Mouse (Mus musculus): ENCODE measurements at regions not wholly inside any gene's neighbourhood (a gene's known extent, or its start where the extent isn't known, plus 50 kb on each side); places are given as distances from the start of the nearest gene placed in this dataset.

- no peaks in the 10 kb centered on the region for H3K27me3 ChIP-seq (ENCODE audit: control insufficient read depth, insufficient read depth, low read length)
- ATAC-seq (ENCODE audit: low FRiP score) (no peak), DNase-seq (ENCODE audit: low spot score) (no peak)
- H3K4me1 ChIP-seq (replicated peaks; ENCODE audit: control insufficient read depth, insufficient read depth, low read length), result no peaks in the 10 kb centered on the region
- H3K36me3 ChIP-seq (ENCODE audit: control insufficient read depth, insufficient read depth, low read length), result no peaks in the 10 kb centered on the region
- no peak overlapping the region for H3K4me3 ChIP-seq (ENCODE audit: low read depth, low read length)
- no peak overlapping the region for H3K9ac ChIP-seq (ENCODE audit: low read depth, low read length)
- 44% methylated on average over 1 of the region's 1 CpGs for WGBS
- no peak overlapping the region for H3K27ac ChIP-seq (ENCODE audit: low read depth, low read length)
- no peak overlapping the region for H3K4me2 ChIP-seq (replicated peaks; ENCODE audit: low read depth, low read length)
- H3K9me3 ChIP-seq (ENCODE audit: control insufficient read depth, low read length), result no peaks in the 10 kb centered on the region
These were observed 138.2 kb upstream of the Rims1 start for GRCm38 (mm10) chr1:22943995-22944394.

DNA sequence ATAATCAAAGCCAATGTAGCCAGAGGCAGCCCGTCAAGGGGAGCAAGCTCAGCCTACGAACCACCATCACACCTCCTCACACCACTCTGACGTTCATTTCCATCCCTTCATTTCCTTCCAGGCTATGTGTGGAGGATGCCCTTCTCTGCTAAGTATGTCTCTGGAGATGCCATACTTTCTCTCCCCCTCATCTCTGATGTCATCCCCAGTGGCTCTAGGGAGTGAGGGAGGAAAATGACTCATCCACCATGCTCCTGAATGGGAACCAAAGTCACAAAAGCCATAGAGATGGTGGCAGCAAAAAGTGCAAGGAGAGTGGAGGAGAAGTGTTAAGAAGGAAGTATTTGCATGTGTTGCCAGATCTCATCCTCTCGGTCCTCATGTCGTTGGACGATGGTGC lies 134.0 kb upstream of the Rims1 start:
- Histone ChIP-seq H3K27ac (ENCODE audit: low read depth, low read length) (no peak overlapping the region), H3K9ac (ENCODE audit: low read depth, low read length) (no peak overlapping the region), H3K9me3 (ENCODE audit: control insufficient read depth, low read length) (no peaks in the 10 kb centered on the region), H3K36me3 (ENCODE audit: control insufficient read depth, insufficient read depth, low read length) (no peaks in the 10 kb centered on the region), H3K4me2 (replicated peaks; ENCODE audit: low read depth, low read length) (no peak overlapping the region), H3K27me3 (ENCODE audit: control insufficient read depth, insufficient read depth, low read length) (no peaks in the 10 kb centered on the region), H3K4me1 (replicated peaks; ENCODE audit: control insufficient read depth, insufficient read depth, low read length) (no peaks in the 10 kb centered on the region), H3K4me3 (ENCODE audit: low read depth, low read length) (no peak overlapping the region)
- ATAC-seq (ENCODE audit: low FRiP score), result no peak
- DNase-seq (ENCODE audit: low spot score), result no peak
- WGBS, result 93% methylated on average over 6 of the region's 6 CpGs

DNA sequence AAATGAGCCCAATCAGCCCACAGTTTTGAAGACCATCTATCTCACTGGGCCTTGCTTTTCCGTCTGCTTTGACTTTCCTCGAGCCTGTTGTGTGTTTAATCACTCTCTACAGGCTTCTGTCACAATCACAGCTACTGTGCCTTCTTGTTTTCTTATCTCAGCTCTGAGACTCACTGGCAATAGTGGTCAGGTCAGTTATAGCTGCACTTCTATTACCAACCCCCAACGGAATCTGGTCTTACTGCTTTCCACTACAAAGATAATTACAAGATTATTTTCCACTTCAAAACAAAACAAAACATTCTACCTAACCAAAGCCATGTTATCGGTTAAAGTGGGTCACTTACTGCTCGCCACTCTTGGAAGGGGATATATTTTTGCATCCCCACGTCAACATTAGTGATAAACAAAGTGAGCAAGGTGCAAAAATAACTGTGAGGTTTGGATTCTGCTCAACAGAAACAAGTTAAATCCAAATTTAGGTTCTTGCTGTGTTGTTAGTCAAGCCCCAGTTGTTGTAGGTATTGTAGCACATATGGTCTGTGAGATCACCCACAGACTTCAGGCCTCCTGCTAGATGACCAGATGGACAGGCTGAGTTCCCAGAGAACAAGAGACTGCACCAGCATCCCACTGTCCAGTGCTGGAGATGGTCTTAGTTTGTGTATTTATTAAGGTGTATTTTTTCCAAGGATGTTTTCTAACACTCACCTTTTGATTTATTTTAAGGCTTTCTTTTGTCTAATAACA lies 125.5 kb upstream of the Rims1 start:
- Histone ChIP-seq H3K9me3 (ENCODE audit: control insufficient read depth, low read length) (no peaks in the 10 kb centered on the region), H3K27me3 (ENCODE audit: control insufficient read depth, insufficient read depth, low read length) (no peaks in the 10 kb centered on the region), H3K36me3 (ENCODE audit: control insufficient read depth, insufficient read depth, low read length) (no peaks in the 10 kb centered on the region), H3K9ac (ENCODE audit: low read depth, low read length) (no peak overlapping the region), H3K4me3 (ENCODE audit: low read depth, low read length) (no peak overlapping the region), H3K27ac (ENCODE audit: low read depth, low read length) (no peak overlapping the region), H3K4me2 (replicated peaks; ENCODE audit: low read depth, low read length) (no peak overlapping the region), H3K4me1 (replicated peaks; ENCODE audit: control insufficient read depth, insufficient read depth, low read length) (no peaks in the 10 kb centered on the region)
- DNase-seq (ENCODE audit: low spot score), result no peak
- WGBS, result 75% methylated on average over 6 of the region's 6 CpGs
- no peak for ATAC-seq (ENCODE audit: low FRiP score)

- H3K4me3 ChIP-seq (ENCODE audit: low read depth, low read length), result no peak overlapping the region
- no peaks in the 10 kb centered on the region for H3K9me3 ChIP-seq (ENCODE audit: control insufficient read depth, low read length)
- no peak overlapping the region for H3K9ac ChIP-seq (ENCODE audit: low read depth, low read length)
- H3K36me3 ChIP-seq (ENCODE audit: control insufficient read depth, insufficient read depth, low read length), result no peaks in the 10 kb centered on the region
- no peaks in the 10 kb centered on the region for H3K27me3 ChIP-seq (ENCODE audit: control insufficient read depth, insufficient read depth, low read length)
- H3K4me2 ChIP-seq (replicated peaks; ENCODE audit: low read depth, low read length), result no peak overlapping the region
- 95% methylated on average over 2 of the region's 2 CpGs for WGBS
- ATAC-seq (ENCODE audit: low FRiP score) (no peak), DNase-seq (ENCODE audit: low spot score) (no peak)
- H3K27ac ChIP-seq (ENCODE audit: low read depth, low read length), result no peak overlapping the region
- H3K4me1 ChIP-seq (replicated peaks; ENCODE audit: control insufficient read depth, insufficient read depth, low read length), result no peaks in the 10 kb centered on the region
These were observed 97.2 kb upstream of the Rims1 start for GRCm38 (mm10) chr1:22902992-22903391.

DNA sequence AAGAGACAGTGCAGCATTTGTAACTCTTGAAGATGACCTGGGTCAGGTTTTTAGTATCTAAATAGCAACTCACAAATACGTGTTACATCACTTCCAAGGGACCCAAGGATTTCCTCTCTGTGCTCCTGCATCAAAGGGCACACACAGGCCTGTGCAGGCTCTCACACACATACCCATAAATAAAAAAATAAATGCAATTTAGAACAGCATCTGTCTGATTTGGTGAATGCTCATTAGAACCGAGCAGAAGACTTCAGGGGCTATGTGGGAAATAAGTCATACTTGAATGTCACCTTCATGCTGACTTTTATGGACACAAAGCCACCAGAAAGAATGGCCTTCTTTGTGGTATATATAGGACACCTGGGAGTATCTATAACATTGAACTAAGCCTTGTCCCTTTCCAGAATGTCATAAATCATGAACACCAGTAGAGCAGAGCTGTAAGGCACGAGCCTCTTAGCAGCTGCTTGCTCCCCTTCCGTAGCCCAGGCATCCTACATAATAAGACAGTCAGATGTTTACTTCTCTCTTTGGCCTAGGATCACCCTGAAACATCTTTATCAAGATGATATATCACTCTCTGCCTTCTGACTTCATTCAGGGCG lies 95.3 kb upstream of the Rims1 start:
- no peak for ATAC-seq (ENCODE audit: low FRiP score)
- Histone ChIP-seq H3K36me3 (ENCODE audit: control insufficient read depth, insufficient read depth, low read length) (no peaks in the 10 kb centered on the region), H3K4me1 (replicated peaks; ENCODE audit: control insufficient read depth, insufficient read depth, low read length) (no peaks in the 10 kb centered on the region), H3K27me3 (ENCODE audit: control insufficient read depth, insufficient read depth, low read length) (no peaks in the 10 kb centered on the region), H3K9me3 (ENCODE audit: control insufficient read depth, low read length) (no peaks in the 10 kb centered on the region), H3K9ac (ENCODE audit: low read depth, low read length) (no peak overlapping the region), H3K27ac (ENCODE audit: low read depth, low read length) (no peak overlapping the region), H3K4me3 (ENCODE audit: low read depth, low read length) (no peak overlapping the region), H3K4me2 (replicated peaks; ENCODE audit: low read depth, low read length) (no peak overlapping the region)
- WGBS, result 83% methylated on average over 5 of the region's 5 CpGs
- no peak for DNase-seq (ENCODE audit: low spot score)

DNA sequence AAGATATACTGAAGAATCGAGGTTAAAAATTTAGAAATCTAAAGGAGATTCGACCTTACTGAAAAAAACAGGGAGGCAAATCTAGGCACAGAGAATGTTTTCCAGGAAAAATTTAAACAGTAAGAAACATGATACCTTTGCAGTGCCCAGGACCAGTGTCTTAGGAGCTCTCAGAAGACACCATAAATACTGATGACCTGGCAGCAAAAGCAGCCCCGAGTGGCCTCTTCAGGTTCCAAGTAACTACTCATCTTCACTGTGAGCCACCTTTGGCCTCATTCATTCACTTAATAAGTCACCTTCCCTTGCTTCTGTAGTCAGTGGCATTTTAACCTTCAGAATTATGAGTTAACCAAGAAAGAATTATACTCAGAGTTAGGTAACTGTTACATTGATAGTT lies 89.3 kb upstream of the Rims1 start:
- Histone ChIP-seq H3K9me3 (ENCODE audit: control insufficient read depth, low read length) (no peaks in the 10 kb centered on the region), H3K9ac (ENCODE audit: low read depth, low read length) (no peak overlapping the region), H3K27me3 (ENCODE audit: control insufficient read depth, insufficient read depth, low read length) (no peaks in the 10 kb centered on the region), H3K4me1 (replicated peaks; ENCODE audit: control insufficient read depth, insufficient read depth, low read length) (no peaks in the 10 kb centered on the region), H3K27ac (ENCODE audit: low read depth, low read length) (no peak overlapping the region), H3K4me2 (replicated peaks; ENCODE audit: low read depth, low read length) (no peak overlapping the region), H3K36me3 (ENCODE audit: control insufficient read depth, insufficient read depth, low read length) (no peaks in the 10 kb centered on the region), H3K4me3 (ENCODE audit: low read depth, low read length) (no peak overlapping the region)
- WGBS, result 77% methylated on average over 3 of the region's 3 CpGs
- no peak for DNase-seq (ENCODE audit: low spot score)
- no peak for ATAC-seq (ENCODE audit: low FRiP score)

- DNase-seq (ENCODE audit: low spot score) (no peak), ATAC-seq (ENCODE audit: low FRiP score) (no peak)
- Histone ChIP-seq H3K27me3 (ENCODE audit: control insufficient read depth, insufficient read depth, low read length) (no peaks in the 10 kb centered on the region), H3K4me1 (replicated peaks; ENCODE audit: control insufficient read depth, insufficient read depth, low read length) (no peaks in the 10 kb centered on the region), H3K4me2 (replicated peaks; ENCODE audit: low read depth, low read length) (no peak overlapping the region), H3K9me3 (ENCODE audit: control insufficient read depth, low read length) (no peaks in the 10 kb centered on the region), H3K9ac (ENCODE audit: low read depth, low read length) (no peak overlapping the region), H3K27ac (ENCODE audit: low read depth, low read length) (no peak overlapping the region), H3K4me3 (ENCODE audit: low read depth, low read length) (no peak overlapping the region), H3K36me3 (ENCODE audit: control insufficient read depth, insufficient read depth, low read length) (no peaks in the 10 kb centered on the region)
- 81% methylated on average over 3 of the region's 3 CpGs for WGBS
These were observed 57.2 kb upstream of the Rims1 start for GRCm38 (mm10) chr1:22862985-22863384.
